Mouse (Mus musculus) kidney, postnatal 0 days (tissue): ENCODE data around the gene Serpinb1a. TPM values are rescaled to one million over a fixed set of nuclear protein-coding genes. Genes with fewer than 3 reads are reported as not detected.
A peak's percentile ranks its signal among the peaks of the same experiment; 100 is the strongest.
"Not testable (repeated sequence)": the region's sequence is repeated elsewhere in the genome, so short reads cannot be mapped to it uniquely, and the experiment has no call there.

ENCODE experiments used
- ATAC-seq: fragments of 200-750 bp; cut with Nextera tagmentation; replicated peaks from 2 replicates; pipeline ENCODE4 v1.8.0; 2017; ENCODE audit warnings: low read depth, moderate number of reproducible peaks, moderate TSS enrichment, moderate library complexity; ENCODE audit not compliant: low FRiP score
- DNase-seq: peaks from one replicate; pipeline ENCODE4 v3.0.0-alpha.2; 2016; ENCODE audit warnings: low spot score
- H3K27ac ChIP-seq: fragments of 300-500 bp; sonication (generic); 2 replicates; pipeline ENCODE4 v1.5.1; 2014; ENCODE audit warnings: mild to moderate bottlenecking
- H3K27me3 ChIP-seq: fragments of 300-500 bp; sonication (generic); 2 replicates; pipeline ENCODE4 v1.6.1; 2014; ENCODE audit warnings: low read length, mixed read lengths; ENCODE audit not compliant: insufficient read depth
- H3K36me3 ChIP-seq: fragments of 300-500 bp; sonication (generic); 2 replicates; pipeline ENCODE4 v1.6.1; 2014; ENCODE audit warnings: low read length, mixed read lengths; ENCODE audit not compliant: insufficient read depth
- H3K4me1 ChIP-seq: fragments of 300-500 bp; sonication (generic); replicated peaks from 2 replicates; pipeline ENCODE4 v1.6.1; 2014; ENCODE audit warnings: antibody characterized with exemption, low read length, mixed read lengths; ENCODE audit not compliant: insufficient read depth
- H3K4me2 ChIP-seq: fragments of 300-500 bp; sonication (generic); 2 replicates; pipeline ENCODE4 v1.6.1; 2014; ENCODE audit warnings: mild to moderate bottlenecking, low read length, moderate library complexity, mixed read lengths
- H3K4me3 ChIP-seq: fragments of 300-500 bp; sonication (generic); replicated peaks from 2 replicates; pipeline ENCODE4 v1.5.1; 2014; ENCODE audit warnings: low read depth, low read length
- H3K9ac ChIP-seq: fragments of 300-500 bp; sonication (generic); 2 replicates; pipeline ENCODE4 v1.6.1; 2014; ENCODE audit warnings: low read depth, low read length
- H3K9me3 ChIP-seq: fragments of 300-500 bp; sonication (generic); replicated peaks from 2 replicates; pipeline ENCODE4 v1.6.1; 2016; ENCODE audit warnings: low read length, inconsistent platforms, mixed read lengths
- CTCF ChIP-seq: IDR thresholded peaks from 2 replicates; pipeline ENCODE4 v1.5.1; 2016; ENCODE audit warnings: antibody characterized with exemption, low read depth, mild to moderate bottlenecking, moderate library complexity
- WGBS: fragments of 180-500 bp; shearing (Covaris S2); extraction: QIAGEN DNeasy Blood & Tissue Kit; methylation state at CpG from one replicate; pipeline ENCODE4 v1.1.7; 2014; 5-methylcytosine and 5-hydroxymethylcytosine counted together
- polyA plus RNA-seq: library from polyadenylated mRNA; unstranded; fragments of >200 nt; fragmentation: Nextera tagmentation; extraction: Ambion mirVana; gene quantifications from 2 replicates; pipeline ENCODE4 v1.2.1, GENCODE M21; 2015

The Serpinb1a gene
- polyA plus RNA-seq, 1 experiment from 2014 or later: 18.7 TPM

DNA sequence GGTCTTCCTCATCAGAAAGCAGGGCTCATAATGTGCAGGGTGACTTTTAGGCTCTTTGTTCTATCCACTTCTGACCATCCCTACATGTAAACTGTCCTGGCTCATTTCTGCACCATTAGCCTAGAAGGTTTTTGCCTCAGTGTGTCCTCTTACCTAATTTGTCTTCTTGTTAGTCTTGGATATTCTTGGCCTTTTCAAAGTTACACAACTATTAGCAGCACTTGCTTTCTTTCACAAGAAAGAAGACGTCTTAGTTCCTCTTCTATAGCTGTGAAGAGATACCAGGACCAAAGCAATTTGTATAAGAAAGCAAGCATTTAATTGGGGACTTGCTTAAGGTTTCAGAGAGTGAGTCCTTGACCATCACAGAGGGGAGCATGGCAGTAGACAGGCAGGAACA, 22.9 kb upstream of the Serpinb1a start:
- Histone ChIP-seq H3K36me3 (no peaks in the 10 kb centered on the region), H3K9ac (no peak overlapping the region), H3K27ac (no peak overlapping the region), H3K4me1 (no peaks in the 10 kb centered on the region), H3K4me3 (no peak overlapping the region), H3K27me3 (no peaks in the 10 kb centered on the region), H3K4me2 (no peak overlapping the region), H3K9me3 (no peaks in the 10 kb centered on the region)
- no peak for TF ChIP-seq CTCF
- DNase-seq (no peak), ATAC-seq (no peak)
- WGBS: 88% methylated on average over 1 of the region's 1 CpGs

DNA sequence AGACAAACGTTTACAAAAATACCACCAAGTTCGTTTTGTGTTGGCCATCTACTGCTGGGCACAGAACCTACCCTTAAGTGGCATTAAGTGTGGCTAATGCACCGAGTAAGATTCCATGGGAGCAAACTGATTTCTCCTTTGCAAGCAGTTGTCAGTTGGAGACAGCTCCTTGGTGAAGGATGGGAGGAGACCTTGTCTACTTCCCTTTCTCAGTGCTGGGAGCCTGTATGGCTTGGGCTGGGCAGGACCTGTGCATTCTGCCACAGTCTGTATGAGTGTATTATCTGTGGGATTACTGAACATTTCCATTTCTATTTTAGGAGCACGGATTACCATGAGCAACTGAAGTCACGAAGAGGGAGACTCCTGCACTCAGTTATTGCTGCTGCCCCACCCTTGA, 17.9 kb upstream of the Serpinb1a start:
- no peak for DNase-seq
- Histone ChIP-seq H3K27ac (no peak overlapping the region), H3K9me3 (no peaks in the 10 kb centered on the region), H3K4me1 (no peaks in the 10 kb centered on the region), H3K36me3 (no peaks in the 10 kb centered on the region), H3K9ac (no peak overlapping the region), H3K4me3 (no peak overlapping the region), H3K27me3 (no peaks in the 10 kb centered on the region), H3K4me2 (no peak overlapping the region)
- no peak for ATAC-seq
- WGBS: 77% methylated on average over 5 of the region's 5 CpGs
- TF ChIP-seq CTCF: no peak

DNA sequence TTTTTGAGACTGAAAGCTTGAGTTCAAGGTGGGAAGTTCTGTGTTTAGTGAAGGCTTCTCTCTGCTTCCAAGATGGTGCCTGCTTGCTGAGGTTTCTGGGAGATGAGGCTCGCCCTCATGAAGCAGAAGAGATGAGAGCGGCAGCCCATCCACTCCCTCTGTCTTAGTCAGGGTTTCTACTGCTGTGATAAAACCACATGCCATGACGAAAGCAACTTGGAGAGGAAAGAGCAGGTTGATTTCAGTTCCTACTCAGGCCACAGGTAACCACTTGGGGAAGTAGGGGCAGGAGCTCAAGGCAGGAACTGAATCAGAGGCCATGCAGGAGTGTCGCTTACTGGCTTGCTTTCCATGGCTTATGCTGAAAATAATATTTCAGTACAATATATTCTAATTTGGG, 17.2 kb upstream of the Serpinb1a start:
- DNase-seq, H3K4me1 ChIP-seq, H3K4me2 ChIP-seq, H3K36me3 ChIP-seq, H3K9ac ChIP-seq, H3K27me3 ChIP-seq, ATAC-seq, H3K27ac ChIP-seq, H3K4me3 ChIP-seq, H3K9me3 ChIP-seq: not testable (repeated sequence)
- WGBS: 85% methylated on average over 4 of the region's 4 CpGs

DNA sequence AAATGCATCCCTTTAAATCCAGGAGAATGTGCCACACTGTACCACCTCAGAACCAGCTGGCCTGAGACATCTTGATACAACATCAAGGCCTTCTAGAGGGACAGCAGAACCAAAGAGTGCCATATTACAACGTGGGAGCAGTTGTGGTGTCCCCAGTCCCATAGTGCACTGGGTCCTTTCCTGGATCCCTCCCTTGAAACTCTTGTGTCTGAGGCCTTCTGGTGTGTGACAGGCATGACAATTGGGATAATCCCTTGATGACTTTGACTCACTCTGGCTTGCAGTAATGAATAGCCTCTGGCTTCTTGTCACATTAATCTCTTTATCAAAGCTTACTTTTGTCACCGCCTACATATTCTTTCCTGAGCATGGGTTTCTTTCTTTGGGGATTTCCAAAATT, 16.0 kb upstream of the Serpinb1a start:
- 53% methylated on average over 2 of the region's 2 CpGs for WGBS
- no peaks in the 10 kb centered on the region for H3K36me3 ChIP-seq
- ATAC-seq (no peak), DNase-seq (no peak)
- no peak overlapping the region for H3K4me3 ChIP-seq
- no peak overlapping the region for H3K27ac ChIP-seq
- H3K9ac ChIP-seq: no peak overlapping the region
- no peaks in the 10 kb centered on the region for H3K9me3 ChIP-seq
- H3K4me1 ChIP-seq: no peaks in the 10 kb centered on the region
- TF ChIP-seq CTCF: no peak
- no peak overlapping the region for H3K4me2 ChIP-seq
- H3K27me3 ChIP-seq: no peaks in the 10 kb centered on the region

DNA sequence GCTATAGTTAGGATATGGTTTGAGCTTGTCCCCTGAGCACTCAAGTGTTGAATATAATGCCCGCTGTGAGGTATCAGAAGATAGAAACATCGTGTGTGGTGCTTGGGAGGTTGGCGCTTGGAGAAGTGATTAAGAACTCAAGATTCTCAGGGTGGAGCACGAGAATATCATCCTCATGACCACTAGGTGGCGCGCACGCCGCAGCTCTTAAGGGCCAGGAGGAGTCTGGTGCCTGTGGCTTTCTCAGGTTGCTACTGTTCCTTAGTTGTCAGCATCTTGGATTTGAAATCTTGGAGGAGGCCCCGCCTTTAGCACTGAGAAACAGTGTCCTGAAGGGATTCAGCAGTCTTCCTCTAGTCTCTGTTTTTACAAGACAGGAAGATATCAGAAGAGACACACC, 15.5 kb upstream of the Serpinb1a start:
- 0 out of 2 replicates have a peak, but pooled peaks have one; percentile 49 for ATAC-seq

DNA sequence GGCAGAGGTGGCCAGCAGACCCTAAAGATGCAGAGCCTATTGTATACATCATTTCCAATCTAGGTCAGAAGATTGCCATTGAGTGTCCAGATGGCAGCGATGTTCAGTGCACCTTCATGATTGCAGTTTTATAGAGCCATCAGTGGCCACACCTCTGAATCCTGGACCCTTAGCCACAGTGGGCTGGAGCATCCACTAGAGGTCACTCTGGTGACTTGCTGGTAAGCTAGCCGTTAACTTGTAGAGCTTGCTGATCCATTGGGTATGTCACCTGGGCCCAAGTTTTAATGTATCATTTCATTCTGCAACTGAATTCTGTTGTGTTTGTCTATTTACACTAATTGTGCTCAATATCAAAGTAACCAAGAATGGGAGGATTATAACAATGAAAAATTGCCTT, 14.6 kb upstream of the Serpinb1a start:
- DNase-seq (no peak), ATAC-seq (no peak)
- Histone ChIP-seq H3K4me3 (no peak overlapping the region), H3K4me1 (no peaks in the 10 kb centered on the region), H3K27ac (no peak overlapping the region), H3K4me2 (no peak overlapping the region), H3K36me3 (no peaks in the 10 kb centered on the region), H3K9me3 (no peaks in the 10 kb centered on the region), H3K9ac (no peak overlapping the region), H3K27me3 (no peaks in the 10 kb centered on the region)
- peak; percentile 38; the same call in 1 of the 2 replicates for TF ChIP-seq CTCF
- WGBS: 65% methylated on average over 2 of the region's 2 CpGs

More for the DNA sequence above, 15.5 kb upstream of the Serpinb1a start:
- Histone ChIP-seq H3K27ac (no peak overlapping the region), H3K4me3 (no peak overlapping the region), H3K36me3 (no peaks in the 10 kb centered on the region), H3K27me3 (no peaks in the 10 kb centered on the region), H3K9me3 (no peaks in the 10 kb centered on the region), H3K4me2 (no peak overlapping the region), H3K9ac (no peak overlapping the region), H3K4me1 (no peaks in the 10 kb centered on the region)
- TF ChIP-seq CTCF: peak; percentile 92
- WGBS: 7% methylated on average over 9 of the region's 9 CpGs
- peak; percentile 85 for DNase-seq

DNA sequence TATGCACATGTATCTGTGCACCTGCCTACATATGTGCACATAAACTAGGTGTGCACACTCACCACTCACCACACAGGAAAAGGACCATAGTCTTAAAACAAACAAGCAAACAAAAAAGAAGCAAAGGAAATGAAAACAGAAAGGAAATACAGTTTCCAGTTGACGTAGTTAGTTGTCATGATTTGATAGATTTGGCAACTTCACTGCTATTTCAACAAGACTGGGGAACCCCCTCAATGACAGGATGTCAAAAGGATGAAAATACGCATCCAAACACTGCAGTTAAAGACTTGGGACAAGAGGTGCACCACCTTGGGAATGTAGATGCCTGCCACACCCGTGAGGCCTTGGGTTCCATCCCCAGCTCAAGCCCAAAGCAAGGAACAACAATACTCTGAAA, 13.5 kb upstream of the Serpinb1a start:
- not testable (repeated sequence) for H3K27ac ChIP-seq, H3K36me3 ChIP-seq, H3K9ac ChIP-seq, H3K4me3 ChIP-seq, H3K4me1 ChIP-seq, H3K9me3 ChIP-seq, H3K4me2 ChIP-seq, ATAC-seq, H3K27me3 ChIP-seq, DNase-seq
- WGBS: 90% methylated on average over 2 of the region's 3 CpGs
